In the genomic region with DNA sequence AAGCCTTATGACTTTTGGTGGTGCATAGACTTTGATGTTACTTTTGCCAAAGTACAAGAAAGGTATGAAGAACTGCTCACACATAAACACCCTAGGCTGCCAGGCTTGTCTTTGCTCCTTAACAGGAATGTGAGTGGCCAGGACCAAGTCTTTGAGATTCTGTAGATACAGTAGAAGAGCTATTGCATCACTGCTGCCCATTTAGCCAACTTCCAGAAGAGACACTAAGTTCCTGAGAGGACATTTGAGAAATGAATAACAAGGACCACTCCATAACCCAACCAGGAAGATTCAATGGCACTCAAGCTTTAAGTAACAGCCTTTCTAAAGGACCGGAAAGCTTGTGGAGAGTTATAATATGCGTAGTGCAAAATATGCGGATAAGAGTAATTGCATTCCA, we compare ENCODE assay signal across 19 mouse cellular contexts.
DNase-seq lines count a peak whose midpoint lies in the region; ATAC-seq and TF ChIP-seq lines count a peak whose summit lies in the region.
"Had no signal": no experiment of that assay in that cellular context is flagged by ENCODE, and none has a peak within 500 bp of the region (broad histone marks: within the 10 kb centered on the region; RNA-seq: fewer than 3 reads in every experiment).

No protein-coding gene starts in this region.

- peaks cover 3% of the 10 kb centered on the region; the same call in 1 of the 2 replicates for H3K4me1 ChIP-seq in lung, embryonic 14.5 days (ENCODE audit: insufficient read depth)

- peak; percentile 56 for DNase-seq in heart, adult 11 months
- no peak for DNase-seq in heart, adult 8-10 months (ENCODE audit: low spot score)
- peak; percentile 44 for DNase-seq in lung, embryonic 14.5 days
- DNase-seq in lung, postnatal 10 days: peak; percentile 44
- DNase-seq in lung, postnatal 4 days: peak; percentile 31 to 38
- DNase-seq in ovary, postnatal 10 days (ENCODE audit: low spot score): no peak
- DNase-seq: adrenal gland, postnatal 14 days; cerebellum, adult 18-20 months; cerebellum, postnatal 10 days; forebrain, postnatal 0 days; heart, postnatal 4 days had no signal

- H3K9ac ChIP-seq in lung, embryonic 14.5 days: no peak overlapping the region
- H3K9ac ChIP-seq: forebrain, embryonic 13.5 days; forebrain, postnatal 0 days; heart, embryonic 13.5 days; hindbrain, embryonic 12.5 days had no signal

- H3K4me3 ChIP-seq in lung, embryonic 14.5 days (ENCODE audit: low read depth, low read length): no peak overlapping the region
- H3K4me3 ChIP-seq: embryonic facial prominence, embryonic 10.5 days; forebrain, embryonic 13.5 days; heart, embryonic 13.5 days; hindbrain, embryonic 12.5 days had no signal

- no peak overlapping the region for H3K4me2 ChIP-seq in lung, embryonic 14.5 days
- H3K4me2 ChIP-seq: forebrain, embryonic 13.5 days; heart, embryonic 13.5 days; hindbrain, embryonic 12.5 days had no signal

- no peak for ATAC-seq in lung, embryonic 14.5 days (ENCODE audit: insufficient read depth)
- ATAC-seq in megakaryocyte-erythroid progenitor cell, adult 5-6 weeks (replicated peaks; ENCODE audit: low FRiP score, low TSS enrichment, poor library complexity, severe bottlenecking): no peak
- ATAC-seq: activated CD4-positive, CD25-positive, alpha-beta regulatory T cell, adult 4 months; forebrain, embryonic 13.5 days; forebrain, postnatal 0 days; hindbrain, embryonic 16.5 days; Patski had no signal

- H3K27me3 ChIP-seq in lung, embryonic 14.5 days (ENCODE audit: insufficient read depth, low read length): no peaks in the 10 kb centered on the region
- H3K27me3 ChIP-seq: heart, embryonic 13.5 days; hindbrain, embryonic 12.5 days; Patski had no signal

- H3K27ac ChIP-seq in lung, embryonic 14.5 days (ENCODE audit: low read depth): no peak overlapping the region
- H3K27ac ChIP-seq: embryonic facial prominence, embryonic 10.5 days; forebrain, embryonic 13.5 days; heart, embryonic 13.5 days; hindbrain, embryonic 12.5 days had no signal

- H3K9me3 ChIP-seq in lung, embryonic 14.5 days (ENCODE audit: low read depth, low read length): no peaks in the 10 kb centered on the region
- H3K9me3 ChIP-seq: embryonic facial prominence, embryonic 10.5 days; forebrain, embryonic 13.5 days; heart, embryonic 13.5 days; hindbrain, embryonic 12.5 days had no signal

- H3K36me3 ChIP-seq in lung, embryonic 14.5 days (ENCODE audit: insufficient read depth): peaks cover 28% of the 10 kb centered on the region; the same call in 1 of the 2 replicates
- H3K36me3 ChIP-seq: embryonic facial prominence, embryonic 10.5 days; hindbrain, embryonic 12.5 days had no signal

- WGBS in lung, embryonic 14.5 days: 79% methylated on average over 3 of the region's 3 CpGs

- no peak for TF ChIP-seq CTCF in lung, embryonic 14.5 days (IDR thresholded peaks at IDR 0.05; ENCODE audit: low read depth)

Comparison
In these comparisons a context has a peak if more than half of its experiments do, and no peak if none do; other contexts are left out.
1. DNase-seq: peak in heart, adult 11 months (single experiment), lung, embryonic 14.5 days (single experiment), lung, postnatal 10 days (single experiment) and lung, postnatal 4 days (2 of 2); none in heart, adult 8-10 months (single experiment) and ovary, postnatal 10 days (single experiment).